Mouse (Mus musculus): ENCODE results near the gene Ttc39b. TPM values are rescaled to one million over a fixed set of nuclear protein-coding genes. Genes with fewer than 3 reads are reported as not detected.

Gene Ttc39b
- total RNA-seq, 2 experiments from 2014 or later, result 27.5 to 29.6 TPM

DNA sequence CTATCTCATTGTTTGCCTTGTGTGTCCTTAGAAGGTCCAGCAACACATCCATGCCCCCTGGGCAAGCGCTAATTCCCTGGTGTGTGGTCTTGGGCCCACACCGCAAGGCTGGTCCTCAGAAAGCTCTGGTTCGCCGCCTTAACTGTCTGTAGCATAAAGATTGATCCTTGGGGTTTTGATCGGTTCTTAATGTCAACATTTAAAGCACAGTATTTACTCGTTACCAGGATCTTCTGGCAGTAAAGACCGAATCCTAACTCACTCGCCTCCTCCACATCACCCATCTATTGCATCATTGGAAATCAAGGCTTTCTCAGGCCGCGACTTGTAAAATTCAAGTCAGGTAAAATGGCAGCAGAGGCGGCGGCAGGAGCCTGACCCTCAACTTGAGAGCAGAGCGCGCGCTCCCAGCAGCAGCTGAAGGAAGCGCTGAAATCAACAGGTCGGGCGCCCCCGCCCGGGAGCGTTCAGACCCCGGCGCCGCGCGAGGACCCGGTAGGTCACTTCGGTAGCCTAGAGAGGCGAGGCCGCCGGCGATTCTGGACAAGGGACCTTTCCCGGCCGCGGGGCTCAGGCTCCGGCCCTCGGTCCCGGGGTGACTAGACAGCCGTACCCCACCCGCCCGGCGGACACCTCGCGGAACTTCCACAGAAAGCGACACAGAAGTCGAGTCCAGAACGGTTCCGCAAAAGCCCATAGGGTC, 703 bp downstream of the Ttc39b start:
- intact Hi-C loops (cut with DNase I), result loop anchor here (5.0 kb wide), 1 partner anchor 61 kb away; no protein-coding TSS in a partner anchor
- DNase-seq (ENCODE audit: extremely low spot score in 1 of 2, low spot score in 2 of 2), result peak; percentile 50 to 90

DNA sequence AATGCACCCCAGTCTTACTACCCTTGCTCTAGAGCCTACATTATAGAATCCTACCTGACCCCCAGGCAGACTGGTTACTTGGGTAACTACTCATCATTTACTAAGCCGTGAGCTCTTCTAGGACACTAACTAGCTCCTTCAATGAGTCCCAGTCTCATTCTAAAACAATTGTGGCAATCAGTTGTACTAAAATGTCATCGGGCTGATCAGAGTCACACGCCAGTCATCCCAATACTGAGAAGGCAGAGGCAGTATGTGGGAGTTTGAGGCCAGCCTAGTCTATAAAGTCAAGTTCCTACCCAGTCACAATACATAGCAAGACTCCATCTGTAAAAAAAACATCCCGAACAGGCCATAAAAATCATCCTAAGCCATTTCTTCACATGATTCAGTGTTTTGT, 4.3 kb downstream of the Ttc39b start:
- intact Hi-C loops (cut with DNase I), result loop anchor here (5.0 kb wide), 1 partner anchor 57 kb away; no protein-coding TSS in a partner anchor

DNA sequence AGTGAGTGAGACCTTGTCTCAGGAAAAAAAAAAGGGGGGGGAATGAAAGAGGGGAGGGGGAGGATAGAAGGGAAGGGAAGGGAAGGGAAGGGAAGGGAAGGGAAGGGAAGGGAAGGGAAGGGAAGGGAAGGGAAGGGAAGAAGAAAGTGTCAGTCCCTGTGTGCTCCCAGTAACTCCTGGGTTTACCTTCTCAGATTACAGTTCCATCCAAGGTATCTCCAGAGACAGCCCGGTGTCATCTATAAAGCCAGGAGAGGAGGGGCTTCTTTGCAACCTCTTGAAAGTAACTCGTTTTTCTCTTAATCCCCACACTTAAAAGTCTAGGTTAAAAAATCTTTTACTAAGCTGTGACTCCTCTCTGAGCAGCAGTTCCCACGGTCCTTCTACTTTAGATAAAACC, 5.3 kb downstream of the Ttc39b start:
- intact Hi-C loops (cut with DNase I), result no loop called here
- DNase-seq (ENCODE audit: extremely low spot score in 1 of 2, low spot score in 2 of 2), result no peak

More for the DNA sequence above, 4.3 kb downstream of the Ttc39b start:
- no peak for DNase-seq (ENCODE audit: extremely low spot score in 1 of 2, low spot score in 2 of 2)

GRCm38 (mm10) chr4:83317826-83318348, 6.2 kb downstream of the Ttc39b start:
- intact Hi-C loops (cut with DNase I), result no loop called here
- no peak for DNase-seq (ENCODE audit: extremely low spot score in 1 of 2, low spot score in 2 of 2)

DNA sequence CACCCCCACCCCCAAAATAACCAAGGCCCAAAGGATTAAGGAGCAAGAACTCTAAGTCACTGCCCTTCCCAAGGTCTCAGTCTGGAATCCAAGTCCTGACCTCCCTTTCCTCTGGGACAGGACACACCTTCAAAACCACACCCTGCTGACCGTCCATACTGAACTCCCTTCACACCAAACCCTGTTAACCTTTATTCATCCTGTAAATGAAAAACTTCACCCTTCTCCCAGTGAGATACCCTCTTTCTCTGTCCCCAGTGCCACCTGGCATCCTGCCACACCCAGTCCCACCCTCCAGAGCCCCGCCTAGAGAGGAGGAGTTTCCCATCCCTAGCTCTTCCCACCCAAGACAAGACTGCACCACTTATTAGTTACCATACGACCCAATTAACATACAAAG, 7.3 kb downstream of the Ttc39b start:
- DNase-seq (ENCODE audit: extremely low spot score in 1 of 2, low spot score in 2 of 2), result peak in 1 of 2 experiments; percentile 34
- intact Hi-C loops (cut with DNase I), result no loop called here

GRCm38 (mm10) chr4:83315930-83316329, 8.1 kb downstream of the Ttc39b start:
- intact Hi-C loops (cut with DNase I), result no loop called here
- DNase-seq (ENCODE audit: extremely low spot score in 1 of 2, low spot score in 2 of 2), result no peak

- peak in 1 of 2 experiments; percentile 33 for DNase-seq (ENCODE audit: extremely low spot score in 1 of 2, low spot score in 2 of 2)
Measured at GRCm38 (mm10) chr4:83314922-83315881, 8.9 kb downstream of the Ttc39b start.

DNA sequence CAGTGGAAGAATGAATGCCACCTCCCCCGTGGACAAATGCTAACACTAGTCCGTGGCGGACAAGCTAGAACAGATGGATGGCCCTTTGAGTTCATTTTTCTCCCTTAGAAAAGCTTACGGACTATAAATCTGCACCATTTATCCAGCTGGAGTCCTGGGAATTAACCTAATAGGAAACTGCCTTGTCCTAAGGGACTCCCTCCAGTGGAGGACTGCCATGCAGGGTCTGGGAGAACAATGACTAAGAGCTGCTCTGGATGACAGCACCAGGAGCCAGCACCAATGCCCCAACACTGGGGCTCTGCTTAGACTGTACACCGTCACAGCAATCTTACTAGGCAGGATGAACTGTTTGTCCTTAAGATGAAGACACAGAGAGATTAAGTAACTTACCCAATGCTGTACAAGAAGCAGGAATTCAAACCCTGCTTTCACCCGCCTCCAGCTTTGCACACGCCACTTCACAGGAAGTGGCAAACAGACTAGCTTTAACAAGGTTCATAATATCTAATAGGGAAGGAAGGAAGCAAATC, 9.7 kb downstream of the Ttc39b start:
- no peak for DNase-seq (ENCODE audit: extremely low spot score in 1 of 2, low spot score in 2 of 2)
- intact Hi-C loops (cut with DNase I), result no loop called here

More at GRCm38 (mm10) chr4:83314922-83315881, 8.9 kb downstream of the Ttc39b start:
- intact Hi-C loops (cut with DNase I), result no loop called here

DNA sequence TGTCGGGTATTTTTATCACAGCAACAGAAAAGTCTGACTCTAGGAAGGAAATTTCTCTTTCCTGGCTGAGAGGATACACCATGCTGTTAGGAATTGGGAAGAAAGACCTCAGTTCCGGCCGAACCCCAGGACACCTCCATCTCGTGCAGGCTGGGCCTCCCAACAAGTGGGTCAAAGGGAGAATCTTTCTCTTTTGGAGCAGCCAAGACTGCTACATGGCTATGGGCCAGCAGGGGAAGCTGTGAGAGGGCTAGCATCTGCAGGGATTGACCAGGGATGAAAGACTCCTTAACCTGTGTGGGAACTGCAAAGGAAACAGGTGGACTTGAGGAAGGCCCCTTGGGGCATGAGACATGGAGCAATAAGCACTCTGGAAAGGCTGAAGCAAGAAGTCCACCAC, 11.7 kb downstream of the Ttc39b start:
- intact Hi-C loops (cut with DNase I), result no loop called here
- DNase-seq (ENCODE audit: extremely low spot score in 1 of 2, low spot score in 2 of 2), result peak in 1 of 2 experiments; percentile 89

DNA sequence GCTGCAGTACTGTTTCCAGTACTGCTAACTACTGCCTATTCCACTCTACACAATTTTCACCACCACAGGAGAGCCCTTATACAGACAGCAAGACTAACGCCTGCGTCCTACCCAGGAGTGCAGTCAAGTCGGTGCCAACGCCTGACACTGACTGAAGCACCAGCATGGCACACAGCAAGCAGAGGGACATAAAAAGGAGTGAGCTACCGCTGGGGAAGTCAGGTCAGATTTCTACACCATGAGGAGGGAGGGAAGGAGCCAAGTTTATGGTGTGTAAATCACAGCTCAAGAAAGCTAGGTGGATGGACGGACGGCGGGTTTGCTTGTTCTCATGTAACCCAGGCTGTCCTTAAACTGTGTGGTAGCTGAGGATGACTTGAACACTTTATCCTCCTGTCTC, 12.6 kb downstream of the Ttc39b start:
- intact Hi-C loops (cut with DNase I), result no loop called here
- no peak for DNase-seq (ENCODE audit: extremely low spot score in 1 of 2, low spot score in 2 of 2)

DNA sequence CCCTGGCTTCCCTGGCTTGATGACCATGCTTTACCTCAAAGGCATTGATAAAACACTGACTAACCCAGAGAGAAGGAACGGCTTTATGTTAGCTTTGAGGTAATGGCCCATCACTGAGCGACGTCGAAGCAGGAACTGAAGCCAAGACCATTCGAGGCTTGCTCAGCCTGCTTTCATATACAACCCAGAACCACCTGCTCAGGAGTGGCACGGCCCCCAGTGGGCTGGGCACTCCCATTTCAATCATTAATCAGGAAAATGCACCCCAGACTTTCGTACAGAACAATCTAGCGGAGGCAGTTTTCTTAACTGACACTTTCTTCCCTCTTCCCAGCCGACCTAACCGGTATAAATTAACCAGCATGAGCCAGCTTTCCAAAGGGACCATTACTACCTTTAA, 13.1 kb downstream of the Ttc39b start:
- intact Hi-C loops (cut with DNase I), result no loop called here
- DNase-seq (ENCODE audit: extremely low spot score in 1 of 2, low spot score in 2 of 2), result no peak

GRCm38 (mm10) chr4:83308914-83309313, 15.1 kb downstream of the Ttc39b start:
- DNase-seq (ENCODE audit: extremely low spot score in 1 of 2, low spot score in 2 of 2), result no peak
- intact Hi-C loops (cut with DNase I), result loop anchor here (10.0 kb wide), 1 partner anchor 106 kb away; the partner anchor contains the start of gene Snapc3

- DNase-seq (ENCODE audit: extremely low spot score in 1 of 2, low spot score in 2 of 2), result peak in 1 of 2 experiments; percentile 82
- intact Hi-C loops (cut with DNase I), result loop anchor here (10.0 kb wide), 1 partner anchor 107 kb away; the partner anchor contains the start of gene Snapc3
Measured at GRCm38 (mm10) chr4:83307686-83308469, 16.2 kb downstream of the Ttc39b start.

GRCm38 (mm10) chr4:83306879-83307278, 17.2 kb downstream of the Ttc39b start:
- intact Hi-C loops (cut with DNase I), result loop anchor here (10.0 kb wide), 1 partner anchor 108 kb away; the partner anchor contains the start of gene Snapc3
- no peak for DNase-seq (ENCODE audit: extremely low spot score in 1 of 2, low spot score in 2 of 2)

DNA sequence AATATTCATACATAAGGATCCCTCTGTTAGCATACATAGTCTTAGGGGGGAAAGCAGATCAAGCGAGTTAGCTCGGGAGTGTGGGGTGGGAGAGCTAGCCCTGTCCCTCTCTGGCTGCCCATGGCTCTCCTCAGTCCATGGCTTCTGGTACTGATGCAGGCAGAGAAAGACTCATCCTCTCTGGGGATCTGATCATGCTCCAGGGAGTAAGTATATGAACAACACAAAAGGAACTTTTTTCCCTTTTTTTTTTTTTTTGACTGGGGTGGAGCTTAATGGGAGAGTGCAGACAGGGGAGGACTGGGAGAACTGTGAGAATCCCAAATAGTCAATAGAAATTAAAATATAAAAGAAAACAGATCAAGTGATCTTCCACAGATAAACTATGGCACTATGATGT, 19.0 kb downstream of the Ttc39b start:
- intact Hi-C loops (cut with DNase I), result loop anchor here (10.0 kb wide), 1 partner anchor 110 kb away; the partner anchor contains the start of gene Snapc3
- DNase-seq (ENCODE audit: extremely low spot score in 1 of 2, low spot score in 2 of 2), result no peak

DNA sequence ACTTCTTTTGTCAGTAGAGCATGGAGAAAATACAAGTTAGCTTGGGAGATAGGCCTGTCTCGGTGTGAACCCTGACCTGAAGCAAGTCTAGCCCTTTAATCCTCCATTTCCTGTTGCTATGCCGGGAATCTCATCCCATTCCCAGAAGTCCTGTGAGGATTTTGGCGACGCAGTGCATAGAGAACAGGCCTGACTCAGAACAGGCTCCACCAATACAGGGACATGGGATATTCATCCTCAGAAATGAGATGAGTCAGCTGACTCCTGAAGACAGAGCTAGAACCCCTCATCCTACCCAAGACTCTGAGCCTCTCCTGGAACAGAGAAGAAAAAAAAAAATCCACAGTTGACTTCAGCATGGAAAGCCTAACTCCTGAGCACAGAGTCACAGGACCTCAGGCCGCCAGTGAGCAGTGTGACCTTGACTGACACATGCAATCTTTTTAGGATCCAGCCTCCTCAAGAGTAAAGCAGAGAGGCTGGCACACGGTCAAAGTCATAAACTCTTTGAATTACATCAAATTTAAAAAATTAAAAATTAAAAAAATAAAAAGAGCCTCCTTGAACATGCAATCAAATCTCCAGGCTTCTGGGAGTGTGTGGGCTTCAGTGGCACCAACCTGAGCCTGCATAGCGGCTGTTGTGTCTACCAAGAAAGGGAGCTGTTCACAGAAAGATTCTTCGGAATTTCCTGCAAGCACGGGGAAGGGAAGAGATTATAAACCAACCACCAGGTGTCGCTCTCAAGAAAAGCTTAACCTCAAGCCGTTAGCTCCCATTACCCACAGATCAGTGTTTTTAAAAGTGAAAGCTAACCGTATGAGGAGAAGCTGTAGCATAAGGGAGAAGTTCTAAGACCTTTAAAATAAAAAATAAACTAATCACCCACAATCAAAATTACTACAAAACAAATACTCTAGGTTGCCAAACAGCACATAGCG, 20.9 kb downstream of the Ttc39b start:
- intact Hi-C loops (cut with DNase I), result loop anchor here (10.0 kb wide), 1 partner anchor 112 kb away; the partner anchor contains the start of gene Snapc3
- peak; percentile 76 to 82 for DNase-seq (ENCODE audit: extremely low spot score in 1 of 2, low spot score in 2 of 2)
